Comparison of ENCODE assay signal across 31 mouse cellular contexts in the genomic region with DNA sequence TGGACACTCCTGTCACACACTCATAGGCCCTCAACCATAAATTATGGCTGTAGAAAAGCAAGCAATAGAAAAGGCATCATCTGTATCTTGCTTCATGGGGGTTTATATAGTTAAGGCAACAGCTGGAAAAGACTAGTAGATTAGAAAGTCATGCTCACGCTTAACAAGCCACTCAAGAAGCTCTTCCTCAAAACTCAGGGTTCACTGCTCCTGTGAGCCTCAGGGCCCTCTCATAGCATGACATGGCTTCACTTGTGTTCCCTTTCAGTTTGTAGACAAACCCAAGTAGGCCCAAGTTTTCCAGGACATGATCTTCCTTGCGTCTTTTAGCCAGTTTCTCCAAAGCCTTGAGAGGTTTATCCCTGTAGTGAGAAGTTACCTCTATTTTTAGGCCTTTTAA. TPM values are rescaled to one million over a fixed set of nuclear protein-coding genes. Genes with fewer than 3 reads are reported as not detected.
"Had no signal": no experiment of that assay in that cellular context is flagged by ENCODE, and none has a peak within 500 bp of the region (broad histone marks: within the 10 kb centered on the region; RNA-seq: fewer than 3 reads in every experiment).

No protein-coding gene starts in this region.

- ATAC-seq: forebrain, embryonic 13.5 days; forebrain, embryonic 14.5 days; forebrain, embryonic 15.5 days; forebrain, embryonic 16.5 days; forebrain, postnatal 0 days had no signal

- H3K27me3 ChIP-seq: embryonic facial prominence, embryonic 12.5 days; embryonic facial prominence, embryonic 13.5 days; embryonic facial prominence, embryonic 15.5 days; forebrain, embryonic 12.5 days; forebrain, embryonic 13.5 days; forebrain, embryonic 15.5 days had no signal

- DNase-seq: cerebellum, adult 18-20 months; cerebellum, adult 2 months; cerebellum, adult 8-10 months; cerebellum, adult 9-10 months; cerebellum, adult 9-11 months; cerebellum, postnatal 10 days; cerebellum, postnatal 14 days; cerebellum, postnatal 25 days; cerebellum, postnatal 36 days; embryo, embryonic 11 days; forebrain, postnatal 0 days; gastrocnemius, adult 2 months; gastrocnemius, postnatal 10 days; gastrocnemius, postnatal 14 days; gastrocnemius, postnatal 25 days; gastrocnemius, postnatal 36 days; heart, adult 18-20 months had no signal

- H3K36me3 ChIP-seq: embryonic facial prominence, embryonic 10.5 days; embryonic facial prominence, embryonic 12.5 days; embryonic facial prominence, embryonic 13.5 days; embryonic facial prominence, embryonic 15.5 days; forebrain, embryonic 10.5 days; forebrain, embryonic 12.5 days; forebrain, embryonic 15.5 days had no signal

RNA-seq across cellular contexts. Expression of a gene that starts 8.3 kb away (rescaled TPM):
- total RNA-seq: common myeloid progenitor, adult 5-6 weeks; gastrocnemius, adult 18-20 months; gastrocnemius, adult 2 months; gastrocnemius, adult 8-10 months; gastrocnemius, postnatal 25 days; gastrocnemius, postnatal 36 days had no signal

RNA-seq across cellular contexts. Expression of a gene that starts 14.3 kb away (rescaled TPM):
- total RNA-seq: common myeloid progenitor, adult 5-6 weeks; granulocyte monocyte progenitor cell, adult 5-6 weeks had no signal

RNA-seq across cellular contexts. Expression of a gene that starts 47.1 kb away (rescaled TPM):
- total RNA-seq: common myeloid progenitor, adult 5-6 weeks; gastrocnemius, adult 18-20 months; gastrocnemius, adult 8-10 months; gastrocnemius, postnatal 25 days had no signal
